Mouse (Mus musculus): ENCODE data around the gene Zgpat.

The Zgpat gene

DNA sequence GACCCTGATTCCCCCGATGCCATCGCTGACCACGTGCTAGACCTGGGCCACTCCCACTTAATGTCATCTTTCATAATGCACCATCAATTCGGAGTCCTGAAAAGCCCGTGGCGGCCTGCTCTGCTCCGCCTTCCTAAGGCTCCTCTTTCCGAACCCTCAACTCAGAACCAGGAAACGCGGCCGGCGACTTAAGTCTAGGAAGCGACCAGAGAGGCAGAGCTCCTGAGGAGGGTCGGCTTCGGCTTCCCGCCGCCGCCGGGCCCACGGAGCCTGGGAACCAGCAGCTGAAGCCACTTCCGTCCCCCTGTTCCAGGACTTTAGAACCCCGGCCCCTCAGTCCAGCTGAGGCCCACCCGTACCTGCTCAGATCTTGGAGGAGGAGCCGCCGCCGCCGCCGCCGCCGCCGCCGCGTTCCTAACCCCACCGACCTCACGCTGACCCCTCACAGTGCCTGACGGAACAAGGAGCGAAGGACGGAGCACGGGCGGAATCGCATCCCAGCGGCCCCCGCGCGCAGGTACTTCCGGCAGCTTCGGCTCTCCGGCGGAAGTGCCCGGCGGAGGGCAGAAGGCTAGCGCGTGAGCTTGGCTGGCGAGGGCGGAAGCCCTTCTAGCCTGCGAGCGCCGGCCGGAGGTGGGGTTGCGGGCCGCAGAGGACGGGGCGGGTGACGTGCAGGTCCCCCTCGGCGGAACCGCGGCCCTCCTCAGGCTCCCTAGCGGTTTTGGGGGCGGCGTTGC, at the start of gene Zgpat, which contains the start of gene Arfrp1:
Gene Zgpat (plus strand): TSS at position 69 of the 737 bp plus-strand sequence.
Gene Arfrp1 (minus strand): TSS at position 545 of the 737 bp plus-strand sequence.
- DNase-seq = peak; percentile 88

DNA sequence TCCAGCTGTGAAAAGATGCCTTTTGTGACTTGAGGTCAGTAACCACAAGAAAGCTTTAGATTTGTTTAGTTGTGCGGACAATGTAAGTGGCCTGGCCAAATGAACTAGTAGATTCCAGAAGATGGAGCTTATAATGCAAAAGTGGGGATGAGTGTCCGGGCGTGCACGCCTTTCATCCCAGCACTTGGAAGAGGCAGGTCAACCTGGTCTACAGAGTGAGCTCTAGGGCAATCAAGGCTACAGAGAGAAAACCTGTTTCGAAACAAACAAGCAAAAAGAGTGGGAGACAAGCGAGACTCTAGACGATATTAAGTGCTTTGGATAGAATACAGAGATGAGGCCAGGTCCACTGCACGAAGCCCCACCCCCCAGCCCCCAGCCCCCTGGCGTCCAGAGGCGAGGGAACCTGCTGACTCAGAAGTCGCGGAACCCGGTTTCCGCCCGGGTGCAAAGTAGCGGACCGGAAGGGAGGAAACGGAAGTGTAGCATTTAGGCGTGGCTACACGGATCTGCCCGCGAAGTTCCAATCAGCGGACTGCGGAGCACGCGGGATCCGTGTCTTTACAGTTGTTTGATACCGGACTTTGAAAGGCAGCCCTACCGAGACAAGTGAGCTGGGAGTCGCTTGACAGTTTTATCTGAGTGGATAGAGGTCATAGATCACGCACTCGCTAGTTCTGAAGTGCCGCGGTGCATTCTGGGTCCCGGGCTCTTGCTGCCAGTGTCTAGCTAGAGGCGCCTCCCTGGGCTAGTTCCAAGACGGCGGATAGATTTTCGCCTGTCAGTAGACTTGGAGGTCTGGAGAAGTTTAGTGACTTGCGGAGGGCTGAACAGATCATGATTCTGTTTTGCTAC, 45.3 kb upstream of the Zgpat start, which contains the start of gene Rtel1:
Gene Rtel1 (plus strand): TSS at position 492 of the 855 bp plus-strand sequence.
- DNase-seq = peak; percentile 87

DNA sequence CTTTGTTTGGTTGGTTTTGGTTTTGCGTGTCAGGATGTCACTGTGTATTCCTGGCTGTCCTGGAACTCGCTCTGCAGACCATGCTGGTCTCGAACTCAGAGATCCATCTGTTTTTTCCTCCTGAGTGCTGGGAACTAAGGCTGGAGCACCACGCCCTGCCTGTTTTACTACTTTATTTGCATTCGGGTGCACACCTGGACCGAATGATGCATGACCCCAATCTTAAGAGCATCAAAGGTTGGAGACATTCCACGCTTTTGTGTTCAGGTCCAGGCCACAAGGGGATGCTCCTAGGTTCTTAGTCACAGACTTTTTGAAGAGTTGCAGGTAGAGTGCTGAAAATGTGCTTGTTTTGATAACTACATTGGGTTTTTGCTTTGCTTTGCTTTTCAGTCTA, 44.6 kb upstream of the Zgpat start:
- no peak for DNase-seq

DNA sequence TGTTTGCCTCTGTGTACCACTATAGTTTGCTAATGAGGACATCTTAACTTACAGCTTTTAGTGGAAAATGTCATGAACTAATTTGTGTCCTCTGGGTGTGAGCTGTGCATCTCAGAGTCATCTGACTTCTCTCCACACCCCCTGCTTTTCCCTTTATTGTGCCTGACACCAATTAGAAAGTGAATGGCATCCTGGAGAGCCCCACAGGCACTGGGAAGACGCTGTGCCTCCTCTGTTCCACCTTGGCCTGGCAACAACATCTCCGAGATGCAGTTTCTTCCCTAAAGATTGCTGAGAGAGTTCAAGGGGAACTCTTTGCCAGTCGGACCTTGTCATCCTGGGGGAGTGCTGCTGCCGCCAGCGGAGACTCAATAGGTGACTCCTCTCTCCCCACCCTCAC, 42.6 kb upstream of the Zgpat start:
- DNase-seq = no peak

DNA sequence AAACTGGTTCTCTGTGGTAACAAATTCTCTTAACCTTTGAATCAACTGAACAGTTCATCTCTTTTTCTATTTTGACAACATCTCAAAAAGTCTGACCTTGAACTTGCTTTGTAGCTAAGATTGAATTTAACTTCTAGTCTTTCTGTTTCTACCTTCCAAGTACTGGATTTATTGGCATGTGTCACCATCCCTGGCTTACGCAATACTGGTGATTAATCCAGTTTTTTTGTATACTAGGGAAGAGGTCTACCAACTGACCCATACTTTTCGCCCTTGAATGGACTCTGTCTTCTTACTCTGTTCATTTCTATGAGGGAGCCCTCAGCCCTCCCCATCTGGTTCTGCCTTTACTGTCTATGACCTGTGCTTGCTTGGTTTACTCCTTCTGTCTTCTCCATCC, 38.6 kb upstream of the Zgpat start:
- DNase-seq = no peak

DNA sequence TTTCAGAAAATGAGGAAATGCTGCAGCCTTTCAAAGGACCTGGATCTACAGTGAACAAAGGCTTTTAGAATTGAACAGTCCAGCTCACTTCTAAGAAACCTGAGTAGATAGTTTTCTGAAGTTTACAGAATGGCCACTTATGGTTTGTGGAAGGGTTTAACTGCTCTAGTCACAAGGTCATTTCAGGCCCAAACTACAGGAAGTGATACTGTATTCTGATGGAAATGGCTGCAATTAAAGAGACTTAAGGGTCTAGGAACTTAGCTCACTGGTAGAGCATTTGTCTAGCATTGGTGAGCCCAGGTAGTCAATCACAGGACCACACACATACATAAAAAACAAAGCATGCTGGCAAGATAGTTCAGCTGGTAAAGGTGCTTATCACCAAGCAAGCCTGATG, 32.2 kb upstream of the Zgpat start:
- no peak for DNase-seq

DNA sequence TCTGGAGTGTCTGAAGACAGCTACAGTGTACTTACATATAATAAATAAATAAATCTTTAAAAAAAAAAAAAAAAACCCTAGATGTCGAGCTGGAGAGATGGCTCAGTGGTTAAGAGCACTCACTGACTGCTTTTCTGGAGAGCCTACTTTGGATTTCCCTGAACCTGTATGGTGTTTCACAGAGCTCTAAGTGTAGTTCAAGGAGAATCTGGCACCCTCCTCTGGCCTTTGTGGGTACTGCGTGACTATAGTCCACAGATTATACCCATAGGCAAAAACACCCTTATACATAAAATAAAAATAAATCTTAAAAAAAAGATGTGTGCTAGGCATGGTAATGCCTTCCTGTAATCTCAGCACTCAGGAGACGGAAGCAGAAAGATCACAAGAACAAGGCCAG, 30.7 kb upstream of the Zgpat start:
- DNase-seq = peak; percentile 91

DNA sequence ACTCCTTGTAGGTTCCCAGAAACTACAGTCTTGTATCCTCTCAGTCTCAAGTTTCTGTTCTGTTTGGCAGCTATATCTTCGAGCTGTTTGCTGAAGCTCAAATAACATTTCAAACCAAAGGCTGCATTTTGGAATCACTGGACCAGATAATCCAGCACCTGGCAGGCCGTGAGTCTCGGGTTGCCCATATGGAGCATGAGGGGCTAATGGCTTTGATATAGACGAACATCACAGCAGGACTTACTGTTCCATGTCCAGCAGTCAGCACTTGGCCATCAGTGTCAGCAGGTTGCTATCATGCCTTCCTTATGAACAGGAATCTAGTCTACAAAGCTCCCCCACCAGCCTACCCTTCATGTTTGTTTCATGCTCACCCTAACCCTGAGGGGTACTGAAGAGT, 24.3 kb upstream of the Zgpat start:
- DNase-seq = no peak

DNA sequence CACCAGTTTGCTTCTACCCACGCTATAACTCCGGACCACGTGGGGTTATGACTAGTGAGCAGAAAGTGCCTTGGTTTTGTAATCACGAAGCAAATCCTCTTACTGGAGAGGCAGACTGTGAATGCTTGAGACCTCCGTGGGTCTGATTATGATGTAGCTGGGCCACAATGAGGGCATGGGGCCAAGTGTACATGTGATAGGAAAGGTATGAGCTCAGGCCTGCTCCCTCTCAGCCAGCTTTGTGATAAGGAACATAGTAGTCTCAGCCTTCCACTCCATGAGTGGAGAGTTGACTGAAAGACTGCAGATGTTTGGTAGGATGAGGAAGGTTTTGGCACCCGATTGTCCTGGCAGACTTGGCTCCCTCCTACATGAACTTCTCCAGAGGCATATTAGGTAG, 22.0 kb upstream of the Zgpat start:
- peak; percentile 21 for DNase-seq

DNA sequence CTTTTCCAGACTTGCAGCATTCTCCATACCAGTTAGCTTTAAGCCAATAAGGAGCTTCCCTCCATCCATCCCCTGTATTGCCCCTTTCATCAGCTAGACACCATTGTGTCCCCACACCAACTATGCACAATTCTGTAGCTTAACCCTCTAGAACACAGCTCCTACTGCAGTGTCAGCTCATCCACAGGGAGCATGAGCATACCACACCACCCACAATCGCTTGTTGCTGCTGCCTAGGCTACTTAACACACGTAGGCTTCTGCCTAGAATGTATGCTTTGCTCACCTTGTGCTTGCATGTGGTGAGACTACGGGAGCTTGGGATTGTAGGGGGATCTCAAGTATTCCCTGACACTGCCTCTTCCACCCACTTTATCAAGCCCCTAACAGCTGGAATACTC, 7.9 kb upstream of the Zgpat start:
- DNase-seq = no peak

DNA sequence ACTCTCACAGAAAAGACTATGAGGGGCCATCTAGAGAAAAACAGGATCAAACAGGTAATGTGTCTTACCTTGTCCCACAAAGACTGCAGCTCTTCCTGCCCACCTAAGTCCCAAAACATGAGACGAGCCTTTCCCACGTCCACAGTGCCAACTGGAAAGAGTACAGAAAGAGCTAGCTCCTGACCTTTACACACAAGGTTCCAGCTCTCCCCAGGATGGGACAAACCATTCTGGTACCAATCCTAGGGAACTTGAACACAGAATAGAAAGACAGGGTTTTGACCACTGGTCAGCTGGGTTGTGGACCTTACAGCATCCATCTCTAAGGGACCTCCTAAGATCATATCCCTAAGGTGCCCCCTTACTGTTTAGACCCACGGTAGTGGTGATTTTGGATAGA, 782 bp upstream of the Zgpat start:
- no peak for DNase-seq

DNA sequence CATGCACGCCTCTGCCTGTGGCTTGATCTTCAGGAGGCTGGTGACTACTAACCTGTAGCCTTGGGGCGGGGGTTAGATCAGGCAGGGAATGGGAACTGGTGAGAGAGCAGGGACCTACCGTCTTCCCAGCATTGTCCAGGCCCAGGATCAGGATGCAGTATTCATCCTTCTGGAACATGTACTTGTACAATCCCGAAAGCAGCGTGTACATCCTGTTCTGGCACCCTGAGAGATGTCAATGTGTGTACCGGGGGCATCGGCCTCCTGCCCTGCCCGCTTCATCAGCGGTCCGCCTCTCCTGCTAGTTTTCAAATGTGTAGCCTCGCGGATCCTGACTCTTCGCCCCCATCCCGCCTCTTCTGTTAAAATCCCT, 255 bp upstream of the Zgpat start:
- no peak for DNase-seq

DNA sequence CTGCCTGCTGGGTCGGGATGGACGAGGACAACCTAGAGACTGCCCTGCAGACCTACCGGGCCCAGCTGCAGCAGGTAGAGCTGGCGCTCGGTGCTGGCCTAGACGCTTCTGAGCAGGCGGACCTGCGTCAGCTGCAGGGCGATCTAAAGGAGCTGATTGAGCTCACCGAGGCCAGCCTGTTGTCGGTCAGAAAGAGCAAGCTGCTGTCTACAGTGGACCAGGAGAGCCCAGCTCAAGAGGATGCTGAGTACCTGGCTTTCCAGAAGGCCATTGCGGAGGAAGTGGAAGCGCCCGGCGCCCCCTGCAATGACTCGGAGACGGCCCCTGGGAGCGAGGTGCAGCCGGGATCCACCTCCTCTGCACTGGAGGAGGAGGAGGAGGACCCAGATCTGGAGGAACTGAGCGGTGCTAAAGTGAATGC, 937 bp downstream of the Zgpat start:
- no peak for DNase-seq

DNA sequence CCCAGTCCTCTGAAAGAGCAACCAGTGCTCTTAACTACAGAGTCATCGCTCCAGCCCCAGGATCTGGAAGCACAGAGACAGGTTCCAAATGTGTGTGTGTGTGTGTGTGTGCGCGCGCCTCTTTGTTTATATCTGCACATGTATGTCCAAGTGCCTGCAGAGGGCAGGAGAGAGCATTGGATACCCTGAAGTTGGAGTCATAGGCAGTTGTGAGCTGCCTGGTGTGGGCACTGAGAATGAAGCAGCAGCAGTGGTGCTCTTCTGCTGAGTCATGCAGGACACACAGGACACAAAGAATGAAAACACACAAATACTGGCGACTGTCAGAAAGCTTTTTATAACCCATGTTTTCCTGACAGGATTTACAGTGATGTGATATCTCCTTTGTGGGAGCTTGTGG, 5.3 kb downstream of the Zgpat start:
- DNase-seq = no peak

DNA sequence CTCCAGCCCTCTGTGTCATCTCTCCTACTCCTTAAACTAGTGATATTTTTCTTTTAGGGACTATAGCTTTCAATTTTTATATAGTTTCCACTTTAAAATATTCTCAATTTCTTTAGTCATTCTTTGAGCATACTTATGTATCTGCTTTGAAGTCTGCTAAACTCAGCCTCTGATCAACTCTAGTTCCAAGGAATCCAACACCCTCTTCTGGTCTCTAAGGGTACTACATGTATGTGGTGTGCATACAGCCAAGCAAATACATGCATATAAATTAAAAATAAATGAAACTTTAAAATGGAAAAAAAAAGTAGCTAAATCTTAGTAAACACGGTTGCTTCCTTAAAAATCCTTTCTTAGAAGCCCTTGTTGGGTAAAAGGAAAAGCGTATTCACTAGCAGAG, 11.1 kb downstream of the Zgpat start:
- DNase-seq = peak; percentile 72

DNA sequence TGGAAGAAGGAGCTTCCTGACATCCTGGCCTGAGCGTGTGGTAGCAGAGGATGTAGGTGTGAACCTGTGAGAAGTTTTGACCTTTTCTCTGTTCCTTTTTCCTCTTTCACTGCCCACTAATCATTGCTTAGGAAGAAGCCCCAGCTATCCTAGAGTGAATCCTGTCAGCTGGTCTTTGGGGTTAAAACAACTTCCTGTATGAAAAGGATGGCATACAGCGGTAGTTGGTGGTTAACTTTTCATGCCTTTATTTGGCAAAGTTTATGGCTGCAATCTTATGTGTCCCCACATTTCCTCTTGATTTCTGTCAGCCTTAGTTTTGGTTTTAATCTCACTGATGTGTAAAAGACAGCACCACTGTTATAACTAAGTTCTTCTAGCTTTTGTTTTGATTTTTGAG, 12.5 kb downstream of the Zgpat start:
- no peak for DNase-seq

DNA sequence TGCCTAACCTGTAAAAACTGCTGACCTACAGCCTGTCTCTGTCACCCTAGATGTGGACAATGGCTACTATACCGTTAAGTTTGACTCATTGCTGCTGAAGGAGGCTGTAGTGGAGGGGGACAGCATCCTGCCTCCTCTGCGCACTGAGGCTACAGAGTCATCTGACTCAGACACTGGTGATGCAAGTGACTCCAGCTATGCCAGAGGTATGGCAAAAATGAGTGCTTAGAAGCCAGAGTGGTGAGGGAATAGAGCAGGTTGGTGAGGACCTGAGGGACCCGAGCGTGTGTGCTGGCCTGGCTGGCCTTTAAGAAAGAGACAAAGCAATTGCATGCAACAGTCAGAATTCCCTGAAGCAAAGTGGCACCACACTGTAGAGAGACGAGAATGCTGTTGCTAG, 14.0 kb downstream of the Zgpat start:
- DNase-seq = no peak

DNA sequence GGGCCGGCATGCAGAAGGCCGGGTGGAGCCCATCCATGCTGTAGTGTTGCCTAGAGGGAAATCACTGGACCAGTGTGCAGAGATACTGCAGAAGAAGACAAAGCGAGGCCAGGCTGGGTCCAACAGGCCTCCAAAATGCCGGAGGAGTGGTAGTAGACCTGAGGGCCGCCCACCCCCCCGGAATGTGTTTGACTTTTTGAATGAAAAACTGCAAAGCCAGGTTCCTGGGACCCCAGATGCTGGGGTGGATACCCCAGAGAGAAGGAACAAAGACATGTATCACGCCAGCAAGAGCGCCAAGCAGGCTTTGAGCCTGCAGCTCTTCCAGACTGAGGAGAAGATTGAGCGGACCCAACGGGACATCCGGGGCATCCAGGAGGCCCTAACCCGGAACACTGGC, 15.1 kb downstream of the Zgpat start, which contains the start of gene Lime1:
Gene Lime1 (plus strand): TSS at position 301 of the 400 bp plus-strand sequence.
- no peak for DNase-seq

DNA sequence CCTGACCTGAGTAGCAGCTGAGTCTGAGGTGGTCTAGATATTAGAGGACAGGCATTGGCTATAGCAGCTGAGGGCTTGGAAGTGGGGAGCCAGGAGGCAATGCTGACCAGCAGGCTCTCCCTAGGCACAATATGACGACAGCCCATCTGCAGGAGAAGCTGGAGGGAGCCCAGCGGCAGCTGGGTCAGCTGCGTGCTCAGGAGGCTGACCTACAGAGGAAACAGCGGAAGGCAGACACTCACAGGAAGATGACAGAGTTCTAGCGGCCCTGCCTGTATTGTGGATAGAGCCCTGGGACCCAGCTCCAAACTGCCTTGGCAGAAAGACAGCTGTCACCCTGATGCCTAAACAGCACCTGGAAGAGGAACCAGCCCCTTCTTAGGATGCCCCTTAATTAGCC, 15.5 kb downstream of the Zgpat start:
- no peak for DNase-seq

DNA sequence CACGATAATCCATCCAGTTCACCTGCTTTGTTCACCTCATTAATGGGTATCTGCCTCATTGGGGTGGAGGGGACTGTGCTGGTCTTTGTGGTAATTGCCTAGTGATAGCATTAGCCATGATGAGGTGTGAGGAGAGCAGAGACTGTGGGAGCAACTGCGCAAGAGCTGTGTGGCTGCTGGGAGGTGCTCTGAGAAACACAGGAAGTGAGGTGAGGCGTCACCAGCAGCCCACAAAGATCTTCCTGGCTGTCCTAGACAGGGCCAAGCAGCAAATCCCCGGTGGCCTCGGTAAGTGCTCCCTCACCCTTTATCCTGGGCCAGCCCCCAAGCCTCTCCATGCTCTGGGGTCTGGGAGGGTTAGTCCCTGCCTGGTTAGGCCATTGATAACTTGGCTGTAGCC, 16.4 kb downstream of the Zgpat start:
- DNase-seq = no peak

DNA sequence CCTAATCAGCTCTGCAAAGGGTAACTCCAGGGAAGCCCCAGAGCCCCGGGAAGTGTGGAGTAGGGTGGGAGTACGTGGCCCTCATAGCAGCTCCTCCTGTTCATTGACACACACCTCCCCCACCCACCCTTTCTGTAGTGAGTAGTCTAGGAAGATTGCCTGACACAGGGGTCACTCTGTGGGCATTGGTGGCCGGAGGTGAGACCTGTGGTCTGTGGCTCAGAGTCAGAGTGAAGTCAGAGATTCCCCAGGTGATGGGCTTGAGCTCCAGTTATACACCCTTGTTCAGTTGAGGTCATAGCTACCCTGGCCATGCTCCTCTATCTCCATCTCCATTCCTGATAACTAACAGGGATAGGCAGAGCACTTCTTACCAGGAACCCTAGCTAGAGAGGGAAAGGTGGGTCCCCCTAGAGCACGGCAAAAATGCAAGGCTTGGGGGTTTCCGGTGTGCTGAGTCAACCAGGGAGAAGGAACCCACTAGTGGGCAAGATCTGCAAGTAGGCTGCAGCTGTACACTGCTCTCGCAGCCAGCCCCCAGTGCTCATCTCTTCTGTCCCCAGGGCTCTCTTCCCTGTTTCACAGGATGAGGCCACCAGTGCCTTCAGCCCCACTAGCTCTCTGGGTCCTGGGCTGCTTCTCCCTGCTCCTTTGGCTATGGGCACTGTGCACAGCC, 17.0 kb downstream of the Zgpat start:
- no peak for DNase-seq

DNA sequence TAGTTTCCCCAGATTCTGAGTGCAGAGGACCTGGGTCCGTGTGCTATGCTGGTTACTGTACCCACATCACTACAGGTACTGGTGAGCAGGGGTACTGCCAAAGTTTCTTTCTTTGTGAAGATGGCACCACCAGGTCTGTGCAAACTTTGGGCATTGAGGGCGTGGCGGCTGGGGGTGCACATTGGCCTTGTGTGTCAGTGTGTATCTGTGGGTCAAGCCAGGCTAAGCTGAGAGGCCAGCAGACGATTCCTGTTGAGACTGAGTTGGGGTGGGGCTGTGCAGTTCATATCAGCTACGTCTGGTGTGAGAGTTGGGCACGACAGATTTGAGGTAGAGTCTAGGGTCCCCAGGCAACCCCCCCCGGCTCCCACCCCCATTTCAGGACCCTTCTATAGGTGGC, 19.7 kb downstream of the Zgpat start:
- DNase-seq = no peak

DNA sequence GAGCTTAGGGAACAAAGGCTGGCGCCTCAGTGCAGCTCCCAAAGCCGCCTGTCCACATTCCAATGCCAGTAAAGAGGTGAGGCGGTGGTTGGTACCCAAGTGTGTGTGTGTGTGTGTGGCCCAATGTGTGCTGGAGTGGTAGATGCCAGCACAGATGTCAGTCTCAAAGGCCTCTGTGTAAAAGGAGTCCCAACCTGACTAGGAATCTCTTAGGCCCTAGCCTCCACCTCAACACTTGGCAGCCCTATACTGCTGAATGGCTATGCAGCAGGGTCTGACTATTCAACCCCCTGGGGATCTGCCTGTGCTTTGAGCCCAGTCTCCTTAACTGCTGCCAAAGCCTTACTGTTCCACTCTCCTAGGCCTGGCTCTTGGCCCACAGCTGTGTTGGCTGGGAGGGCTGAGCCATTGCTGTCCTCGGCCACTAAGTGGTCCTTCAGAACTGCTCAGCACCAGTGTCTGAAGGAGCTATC, 20.2 kb downstream of the Zgpat start:
- peak; percentile 72 for DNase-seq
